Mouse (Mus musculus): ENCODE results near the gene Rbms3. TPM values are rescaled to one million over a fixed set of nuclear protein-coding genes. Genes with fewer than 3 reads are reported as not detected.

The Rbms3 gene
- total and polyA plus RNA-seq, 2 experiments: 2.4 to 4.0 TPM

DNA sequence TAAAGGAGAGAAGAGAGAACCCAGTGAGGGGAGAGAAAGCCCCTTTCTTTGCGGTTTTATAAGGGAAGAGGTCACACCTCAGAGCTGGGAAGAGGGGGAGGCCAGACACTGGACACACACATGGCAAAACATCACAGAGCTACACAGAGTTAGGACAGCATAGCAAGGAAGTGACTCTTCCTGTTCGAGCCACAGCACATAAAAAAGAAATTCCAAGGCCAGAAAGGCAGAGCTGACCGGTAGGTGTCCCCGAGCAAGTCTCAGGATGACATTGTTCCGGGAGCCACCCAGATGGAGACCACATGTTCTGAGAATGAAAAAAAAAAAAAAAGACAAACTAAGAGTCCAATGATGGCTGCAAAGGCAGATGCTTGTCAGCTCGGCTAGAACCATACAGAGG lies 424.3 kb downstream of the Rbms3 start:
- 74% methylated on average over 6 of the region's 6 CpGs for WGBS
- TF ChIP-seq CTCF (IDR thresholded peaks at IDR 0.05; ENCODE audit: low read depth, low read length) (no peak), POLR2A (IDR thresholded peaks at IDR 0.05; ENCODE audit: extremely low read depth, insufficient read depth, low read length) (no peak)
- no peak overlapping the region for H3K4me3 ChIP-seq (ENCODE audit: insufficient read depth, low read depth, low read length)
- no peak overlapping the region for H3K27ac ChIP-seq (replicated peaks; ENCODE audit: insufficient read depth, low read depth, low read length)
- no peaks in the 10 kb centered on the region for H3K27me3 ChIP-seq (ENCODE audit: control insufficient read depth, insufficient read depth, low read length)
- no peak overlapping the region for H3K9ac ChIP-seq (ENCODE audit: low read depth, low read length)
- no peaks in the 10 kb centered on the region for H3K4me1 ChIP-seq (ENCODE audit: control insufficient read depth, insufficient read depth, low read length)
- DNase-seq (ENCODE audit: extremely low read depth, low read depth, low spot score): no peak
- H3K79me2 ChIP-seq (ENCODE audit: control insufficient read depth, insufficient read depth, low read length): no peaks in the 10 kb centered on the region
- H3K36me3 ChIP-seq (ENCODE audit: control insufficient read depth, insufficient read depth, low read length): no peaks in the 10 kb centered on the region

DNA sequence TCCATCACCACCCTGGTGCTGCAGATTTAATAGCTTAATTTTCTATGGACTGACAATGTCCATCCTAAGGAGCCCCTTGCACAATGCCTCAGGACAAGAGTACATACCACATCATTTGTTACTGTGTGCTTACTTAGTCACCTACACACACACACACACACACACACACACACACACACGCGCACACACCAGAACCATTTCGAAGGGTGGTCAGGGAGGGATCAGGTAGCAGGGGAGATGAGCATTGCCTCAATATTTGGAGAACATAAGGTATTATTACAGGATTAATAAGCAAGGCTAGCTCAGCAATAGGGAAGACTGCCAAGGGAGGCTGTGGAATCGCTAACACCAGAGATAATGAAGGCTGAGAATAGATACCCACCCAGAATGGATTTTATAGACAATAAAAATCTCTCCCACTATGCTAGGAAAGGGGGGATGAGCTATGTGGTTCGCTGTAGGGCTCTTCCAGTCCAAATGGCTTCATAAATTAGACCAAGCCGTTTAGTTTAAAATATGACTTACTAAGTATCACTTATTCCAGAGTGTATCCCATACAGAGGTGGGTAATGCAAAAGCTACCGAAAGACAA lies 429.6 kb downstream of the Rbms3 start:
- TF ChIP-seq CTCF (IDR thresholded peaks at IDR 0.05; ENCODE audit: low read depth, low read length) (no peak), POLR2A (IDR thresholded peaks at IDR 0.05; ENCODE audit: extremely low read depth, insufficient read depth, low read length) (no peak)
- Histone ChIP-seq H3K4me1 (ENCODE audit: control insufficient read depth, insufficient read depth, low read length) (no peaks in the 10 kb centered on the region), H3K9ac (ENCODE audit: low read depth, low read length) (no peak overlapping the region), H3K79me2 (ENCODE audit: control insufficient read depth, insufficient read depth, low read length) (no peaks in the 10 kb centered on the region), H3K4me3 (ENCODE audit: insufficient read depth, low read depth, low read length) (no peak overlapping the region), H3K27me3 (ENCODE audit: control insufficient read depth, insufficient read depth, low read length) (no peaks in the 10 kb centered on the region), H3K27ac (replicated peaks; ENCODE audit: insufficient read depth, low read depth, low read length) (no peak overlapping the region), H3K36me3 (ENCODE audit: control insufficient read depth, insufficient read depth, low read length) (no peaks in the 10 kb centered on the region)
- no peak for DNase-seq (ENCODE audit: extremely low read depth, low read depth, low spot score)
- WGBS: 89% methylated on average over 7 of the region's 7 CpGs

DNA sequence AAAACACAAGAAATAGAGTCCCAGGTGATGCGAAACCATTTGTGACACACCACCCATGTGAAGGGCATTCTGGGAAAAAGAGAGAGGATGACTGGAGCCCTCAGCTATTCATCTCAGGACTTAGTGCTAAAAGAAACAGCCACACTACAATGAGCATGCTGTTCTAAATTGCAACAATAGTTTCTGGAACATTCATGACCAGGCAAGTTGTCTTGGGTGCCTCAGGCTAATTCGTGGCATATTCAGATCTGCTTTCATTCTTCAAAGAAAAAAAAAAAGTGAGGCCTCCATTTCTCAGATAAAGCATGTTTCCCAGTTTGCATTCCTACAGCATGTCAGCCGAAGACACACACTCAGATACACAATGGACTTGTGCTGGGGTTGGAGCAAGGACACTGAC lies 432.2 kb downstream of the Rbms3 start:
- no peak for DNase-seq (ENCODE audit: extremely low read depth, low read depth, low spot score)
- WGBS: 82% methylated on average over 3 of the region's 3 CpGs
- Histone ChIP-seq H3K36me3 (ENCODE audit: control insufficient read depth, insufficient read depth, low read length) (no peaks in the 10 kb centered on the region), H3K79me2 (ENCODE audit: control insufficient read depth, insufficient read depth, low read length) (no peaks in the 10 kb centered on the region), H3K4me1 (ENCODE audit: control insufficient read depth, insufficient read depth, low read length) (no peaks in the 10 kb centered on the region), H3K4me3 (ENCODE audit: insufficient read depth, low read depth, low read length) (no peak overlapping the region), H3K27ac (replicated peaks; ENCODE audit: insufficient read depth, low read depth, low read length) (no peak overlapping the region), H3K9ac (ENCODE audit: low read depth, low read length) (no peak overlapping the region), H3K27me3 (ENCODE audit: control insufficient read depth, insufficient read depth, low read length) (no peaks in the 10 kb centered on the region)
- TF ChIP-seq CTCF (IDR thresholded peaks at IDR 0.05; ENCODE audit: low read depth, low read length) (no peak), POLR2A (IDR thresholded peaks at IDR 0.05; ENCODE audit: extremely low read depth, insufficient read depth, low read length) (no peak)

DNA sequence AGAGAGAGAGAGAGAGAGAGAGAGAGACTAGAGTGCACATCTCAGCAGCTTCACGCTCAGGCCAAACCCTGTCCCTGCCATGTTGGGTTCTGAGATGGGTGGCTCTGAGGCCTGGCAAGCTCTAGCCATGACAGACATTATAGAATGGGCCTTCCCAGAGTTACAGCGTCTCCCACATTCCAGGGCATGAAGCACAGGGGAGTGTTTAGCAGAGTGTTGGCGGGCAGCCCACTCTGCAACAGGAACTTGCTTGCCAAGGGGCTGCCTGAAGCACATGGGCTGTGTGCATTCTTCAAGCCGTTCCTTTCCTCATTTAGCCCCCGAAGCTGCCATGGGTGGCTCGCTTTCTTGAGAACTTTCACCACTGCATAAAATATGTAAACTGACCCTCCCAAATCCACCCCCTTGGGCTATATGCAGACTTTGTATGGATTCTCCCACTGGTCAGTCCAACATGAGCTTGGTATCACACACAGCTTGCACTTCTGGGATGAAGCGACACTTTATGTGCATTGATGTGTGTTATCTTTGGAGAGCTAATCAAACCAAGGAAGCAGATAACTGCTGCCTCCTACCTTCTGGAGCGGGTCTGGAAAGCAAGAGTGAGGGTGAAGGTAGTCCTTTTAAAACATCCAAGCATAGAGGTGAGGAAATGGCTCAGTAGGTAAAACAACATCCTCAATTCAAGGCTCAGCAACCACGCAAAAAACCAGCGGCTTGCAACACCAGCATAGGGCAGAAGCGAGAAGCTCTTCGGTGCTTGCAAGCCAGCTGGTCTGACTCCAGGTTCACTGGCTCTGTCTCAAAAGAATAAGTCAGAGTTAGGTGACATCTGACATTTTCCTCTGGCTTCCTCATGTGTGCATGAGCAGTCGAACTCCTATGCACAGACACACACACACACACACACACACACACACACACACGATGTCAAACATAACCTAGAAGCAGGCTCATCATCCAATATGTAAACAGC lies 436.9 kb downstream of the Rbms3 start:
- no peaks in the 10 kb centered on the region for H3K79me2 ChIP-seq (ENCODE audit: control insufficient read depth, insufficient read depth, low read length)
- no peak for DNase-seq (ENCODE audit: extremely low read depth, low read depth, low spot score)
- no peaks in the 10 kb centered on the region for H3K36me3 ChIP-seq (ENCODE audit: control insufficient read depth, insufficient read depth, low read length)
- H3K27me3 ChIP-seq (ENCODE audit: control insufficient read depth, insufficient read depth, low read length): no peaks in the 10 kb centered on the region
- no peak for TF ChIP-seq POLR2A (IDR thresholded peaks at IDR 0.05; ENCODE audit: extremely low read depth, insufficient read depth, low read length)
- TF ChIP-seq CTCF (IDR thresholded peaks at IDR 0.05; ENCODE audit: low read depth, low read length): no peak
- WGBS: 77% methylated on average over 14 of the region's 14 CpGs
- H3K27ac ChIP-seq (replicated peaks; ENCODE audit: insufficient read depth, low read depth, low read length): no peak overlapping the region
- H3K4me1 ChIP-seq (ENCODE audit: control insufficient read depth, insufficient read depth, low read length): no peaks in the 10 kb centered on the region
- no peak overlapping the region for H3K9ac ChIP-seq (ENCODE audit: low read depth, low read length)
- no peak overlapping the region for H3K4me3 ChIP-seq (ENCODE audit: insufficient read depth, low read depth, low read length)

DNA sequence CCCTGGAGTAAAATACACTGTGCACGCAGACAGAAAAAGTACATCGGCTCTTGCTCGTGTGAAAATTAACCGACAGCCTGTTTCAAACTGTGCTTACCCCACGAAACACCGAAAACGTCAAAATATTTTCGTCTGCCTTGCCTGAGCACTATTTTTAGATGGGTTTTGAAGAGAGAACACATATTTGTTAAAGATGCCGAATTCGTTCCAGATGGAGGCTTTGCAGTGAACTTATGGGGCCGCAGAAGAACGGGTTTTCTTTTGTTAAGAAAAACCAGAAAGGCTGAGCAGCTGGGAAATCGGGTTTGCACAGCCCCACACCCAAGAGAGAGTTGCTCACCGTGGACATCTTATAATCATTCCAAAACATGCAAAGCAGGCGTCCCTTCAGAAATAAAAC lies 437.6 kb downstream of the Rbms3 start:
- no peak for DNase-seq (ENCODE audit: extremely low read depth, low read depth, low spot score)
- 84% methylated on average over 15 of the region's 15 CpGs for WGBS
- H3K27ac ChIP-seq (replicated peaks; ENCODE audit: insufficient read depth, low read depth, low read length): no peak overlapping the region

More for the DNA sequence above, 437.6 kb downstream of the Rbms3 start:
- TF ChIP-seq POLR2A (IDR thresholded peaks at IDR 0.05; ENCODE audit: extremely low read depth, insufficient read depth, low read length) (no peak), CTCF (IDR thresholded peaks at IDR 0.05; ENCODE audit: low read depth, low read length) (no peak)
- no peaks in the 10 kb centered on the region for H3K79me2 ChIP-seq (ENCODE audit: control insufficient read depth, insufficient read depth, low read length)
- H3K27me3 ChIP-seq (ENCODE audit: control insufficient read depth, insufficient read depth, low read length): no peaks in the 10 kb centered on the region
- no peaks in the 10 kb centered on the region for H3K36me3 ChIP-seq (ENCODE audit: control insufficient read depth, insufficient read depth, low read length)
- no peaks in the 10 kb centered on the region for H3K4me1 ChIP-seq (ENCODE audit: control insufficient read depth, insufficient read depth, low read length)
- H3K4me3 ChIP-seq (ENCODE audit: insufficient read depth, low read depth, low read length): no peak overlapping the region
- H3K9ac ChIP-seq (ENCODE audit: low read depth, low read length): no peak overlapping the region

Measured in liver, adult 2 months (tissue).